Mouse (Mus musculus): Measurements from ENCODE around the gene Egr2. TPM values are rescaled to one million over a fixed set of nuclear protein-coding genes. Genes with fewer than 3 reads are reported as not detected.
A peak's percentile ranks its signal among the peaks of the same experiment; 100 is the strongest.

The Egr2 gene
- polyA plus RNA-seq, 1 experiment from 2014 or later = 3.8 TPM

GRCm38 (mm10) chr10:67540591-67540990 lies 5.3 kb downstream of the Egr2 start:
- ATAC-seq (ENCODE audit: low FRiP score) = no peak
- Histone ChIP-seq H3K9ac (no peak overlapping the region), H3K4me3 (peak overlapping the region; percentile 11), H3K9me3 (no peaks in the 10 kb centered on the region), H3K27ac (no peak overlapping the region), H3K27me3 (peaks cover 78% of the 10 kb centered on the region), H3K4me1 (replicated peaks) (peaks cover 52% of the 10 kb centered on the region), H3K4me2 (0 out of 2 replicates have a peak overlapping the region, but pooled peaks have one; percentile 1), H3K36me3 (no peaks in the 10 kb centered on the region)
- WGBS = 13% methylated on average over 19 of the region's 19 CpGs

GRCm38 (mm10) chr10:67547850-67548260 lies 12.6 kb downstream of the Egr2 start:
- peak overlapping the region; percentile 62 for H3K4me3 ChIP-seq
- 1% methylated on average over 20 of the region's 20 CpGs for WGBS
- peak overlapping the region; percentile 99 for H3K4me2 ChIP-seq
- H3K9ac ChIP-seq = peak overlapping the region; percentile 92
- no peaks in the 10 kb centered on the region for H3K36me3 ChIP-seq
- peaks cover 35% of the 10 kb centered on the region for H3K4me1 ChIP-seq (replicated peaks)
- H3K27me3 ChIP-seq = peaks cover 29% of the 10 kb centered on the region
- peak overlapping the region; percentile 97 for H3K27ac ChIP-seq
- ATAC-seq (ENCODE audit: low FRiP score) = peak; percentile 2; the same call in 1 of the 2 replicates
- no peaks in the 10 kb centered on the region for H3K9me3 ChIP-seq

DNA sequence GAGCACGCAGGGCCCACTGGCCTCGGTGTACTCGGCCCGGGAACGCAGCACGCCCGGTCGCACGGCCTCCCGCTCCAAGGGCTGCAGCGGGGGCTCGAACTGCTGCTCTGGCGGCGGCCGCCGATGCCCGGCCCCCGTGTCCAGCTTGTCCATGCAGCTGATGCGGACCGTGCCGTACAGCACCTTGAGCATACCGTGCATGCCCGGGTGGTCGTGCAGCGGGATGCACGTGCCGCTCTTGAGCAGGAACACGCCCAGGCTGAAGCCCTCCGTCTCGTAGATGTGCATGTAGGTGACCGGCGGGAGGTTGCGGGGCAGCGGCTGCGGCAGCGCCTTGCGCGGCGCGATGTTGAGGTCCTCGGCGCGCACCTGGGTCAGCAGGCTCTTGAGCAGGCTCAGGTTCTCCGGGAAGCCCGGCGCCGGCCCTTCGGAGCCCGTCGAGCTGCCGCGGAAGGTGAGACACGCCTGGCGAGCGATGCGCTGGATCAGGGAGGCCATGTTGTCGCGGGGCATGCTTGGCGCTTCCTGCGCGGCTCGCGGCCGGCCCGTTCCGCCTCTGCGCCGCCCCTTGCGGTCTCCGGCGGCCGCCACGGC lies 13.1 kb downstream of the Egr2 start:
- H3K4me1 ChIP-seq (replicated peaks) = peaks cover 35% of the 10 kb centered on the region
- peak overlapping the region; percentile 97 for H3K27ac ChIP-seq
- H3K27me3 ChIP-seq = peaks cover 29% of the 10 kb centered on the region
- no peaks in the 10 kb centered on the region for H3K36me3 ChIP-seq
- H3K4me3 ChIP-seq = peak overlapping the region; percentile 62
- H3K4me2 ChIP-seq = peak overlapping the region; percentile 99
- ATAC-seq (ENCODE audit: low FRiP score) = peak; percentile 82
- H3K9ac ChIP-seq = peak overlapping the region; percentile 92
- H3K9me3 ChIP-seq = no peaks in the 10 kb centered on the region
- WGBS = under 1% methylated on average over 66 of the region's 73 CpGs

DNA sequence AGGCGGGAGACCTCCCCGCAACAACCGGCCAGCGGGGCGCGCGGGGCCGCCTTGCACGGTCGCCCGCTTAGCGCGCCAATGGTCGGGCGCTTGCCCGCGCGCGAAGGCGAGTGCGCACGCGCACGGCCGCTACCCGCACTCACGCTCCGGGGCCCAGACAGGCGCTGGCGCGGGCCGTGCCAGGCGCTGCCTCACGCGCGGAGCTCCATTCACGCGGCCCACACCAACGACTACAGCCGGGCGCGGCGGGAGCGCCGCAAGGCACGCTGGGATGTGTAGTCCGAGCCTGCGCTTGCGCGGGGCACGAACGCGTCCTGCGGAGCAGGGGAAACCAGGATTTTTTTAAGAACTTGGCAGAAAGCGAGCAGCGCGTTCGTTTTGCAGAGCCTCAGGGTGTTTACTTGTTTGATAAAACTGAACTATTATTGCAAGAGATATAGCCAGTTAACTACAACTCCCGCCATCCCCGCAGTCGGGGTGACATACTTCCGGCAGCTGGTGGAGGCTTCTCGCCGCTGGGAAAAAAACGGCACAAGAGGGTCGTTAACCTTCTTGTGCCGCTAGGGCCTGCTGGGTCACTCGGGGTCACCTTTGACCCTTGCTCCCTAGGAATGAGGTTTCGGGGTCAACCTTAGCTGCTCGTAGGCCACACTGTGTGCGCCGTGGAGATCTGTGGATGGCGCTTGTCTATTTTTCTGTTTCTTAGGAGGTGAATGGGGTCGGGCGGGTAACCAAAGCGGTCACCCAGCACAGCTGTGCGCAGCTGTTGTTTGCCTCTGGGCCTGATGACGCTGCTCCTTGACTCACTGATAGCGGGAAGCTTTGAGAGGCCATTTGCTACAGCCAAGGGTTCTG lies 13.8 kb downstream of the Egr2 start, which contains the start of gene Ado:
Gene Ado (minus strand): TSS at position 79 of the 855 bp plus-strand sequence.
- under 1% methylated on average over 79 of the region's 79 CpGs for WGBS
- peak; percentile 98 for ATAC-seq (ENCODE audit: low FRiP score)

GRCm38 (mm10) chr10:67558053-67558452 lies 22.8 kb downstream of the Egr2 start:
- H3K27me3 ChIP-seq = peaks cover 67% of the 10 kb centered on the region

More for the DNA sequence above, 13.8 kb downstream of the Egr2 start, which contains the start of gene Ado:
- H3K27ac ChIP-seq = peak within 1 kb of the TSS; percentile 97
- H3K27me3 ChIP-seq = peaks cover 31% of the 10 kb centered on the region
- no peaks in the 10 kb centered on the region for H3K9me3 ChIP-seq
- H3K4me3 ChIP-seq = peak within 1 kb of the TSS; percentile 62
- peaks cover 35% of the 10 kb centered on the region for H3K4me1 ChIP-seq (replicated peaks)
- peak within 1 kb of the TSS; percentile 92 for H3K9ac ChIP-seq
- peak within 1 kb of the TSS; percentile 99 for H3K4me2 ChIP-seq
- no peaks in the 10 kb centered on the region for H3K36me3 ChIP-seq

DNA sequence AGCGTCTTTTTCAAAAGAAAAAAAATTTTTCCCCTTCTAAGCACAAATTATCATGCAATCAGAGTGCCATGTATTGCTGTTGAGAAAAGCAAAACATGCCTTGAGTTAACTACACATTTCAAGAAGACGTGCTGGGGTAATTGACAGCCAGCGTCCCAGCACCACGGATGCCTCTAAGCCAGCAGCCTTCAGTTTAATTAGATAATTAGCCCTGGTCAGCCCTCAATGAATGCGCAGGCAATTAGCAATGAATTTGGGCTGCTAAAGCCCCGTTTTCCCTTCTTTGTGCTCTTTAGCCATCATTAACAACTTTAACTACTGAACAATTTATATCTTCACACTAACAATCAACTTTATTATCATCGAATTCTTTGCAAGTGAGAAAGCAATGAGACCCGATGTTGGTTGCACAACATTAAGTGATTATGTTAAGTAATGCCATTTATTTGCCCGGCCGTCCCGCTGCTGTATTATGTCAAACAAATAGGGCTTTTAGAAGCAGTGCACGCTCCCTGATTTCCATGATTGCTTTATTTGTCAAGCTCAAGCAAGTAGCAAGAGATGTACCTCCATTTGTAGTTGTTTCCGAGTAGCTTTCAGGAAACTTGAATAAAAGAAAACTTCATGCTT lies 24.6 kb downstream of the Egr2 start:
- H3K4me2 ChIP-seq = no peak overlapping the region

More at GRCm38 (mm10) chr10:67558053-67558452, 22.8 kb downstream of the Egr2 start:
- WGBS = 88% methylated on average over 4 of the region's 4 CpGs
- H3K27ac ChIP-seq = no peak overlapping the region
- no peak overlapping the region for H3K4me2 ChIP-seq
- no peaks in the 10 kb centered on the region for H3K36me3 ChIP-seq
- no peak overlapping the region for H3K9ac ChIP-seq
- ATAC-seq (ENCODE audit: low FRiP score) = no peak
- no peak overlapping the region for H3K4me3 ChIP-seq
- peaks cover 14% of the 10 kb centered on the region; the same call in 1 of the 2 replicates for H3K4me1 ChIP-seq (replicated peaks)
- H3K9me3 ChIP-seq = peaks cover 6% of the 10 kb centered on the region; the same call in 1 of the 2 replicates

GRCm38 (mm10) chr10:67561185-67561584 lies 25.9 kb downstream of the Egr2 start:
- no peak overlapping the region for H3K4me3 ChIP-seq
- 79% methylated on average over 1 of the region's 1 CpGs for WGBS
- no peak overlapping the region for H3K4me2 ChIP-seq
- H3K27ac ChIP-seq = no peak overlapping the region
- no peaks in the 10 kb centered on the region for H3K36me3 ChIP-seq
- peaks cover 6% of the 10 kb centered on the region; the same call in 1 of the 2 replicates for H3K9me3 ChIP-seq
- H3K4me1 ChIP-seq (replicated peaks) = peaks cover 14% of the 10 kb centered on the region; the same call in 1 of the 2 replicates
- H3K9ac ChIP-seq = no peak overlapping the region
- peaks cover 75% of the 10 kb centered on the region for H3K27me3 ChIP-seq
- no peak for ATAC-seq (ENCODE audit: low FRiP score)

More for the DNA sequence above, 24.6 kb downstream of the Egr2 start:
- WGBS = 23% methylated on average over 13 of the region's 13 CpGs
- no peak for ATAC-seq (ENCODE audit: low FRiP score)
- no peak overlapping the region for H3K9ac ChIP-seq
- peaks cover 73% of the 10 kb centered on the region for H3K27me3 ChIP-seq
- no peaks in the 10 kb centered on the region for H3K36me3 ChIP-seq
- H3K9me3 ChIP-seq = peaks cover 6% of the 10 kb centered on the region; the same call in 1 of the 2 replicates
- H3K4me1 ChIP-seq (replicated peaks) = peaks cover 14% of the 10 kb centered on the region; the same call in 1 of the 2 replicates
- H3K4me3 ChIP-seq = no peak overlapping the region
- no peak overlapping the region for H3K27ac ChIP-seq

- no peaks in the 10 kb centered on the region for H3K36me3 ChIP-seq
- 95% methylated on average over 7 of the region's 7 CpGs for WGBS
- H3K27ac ChIP-seq = no peak overlapping the region
- no peak overlapping the region for H3K4me2 ChIP-seq
- no peak overlapping the region for H3K4me3 ChIP-seq
- H3K27me3 ChIP-seq = peaks cover 63% of the 10 kb centered on the region
- no peaks in the 10 kb centered on the region for H3K9me3 ChIP-seq
- no peak overlapping the region for H3K9ac ChIP-seq
- ATAC-seq (ENCODE audit: low FRiP score) = no peak
- H3K4me1 ChIP-seq (replicated peaks) = peaks cover 8% of the 10 kb centered on the region; the same call in 1 of the 2 replicates
Measured at GRCm38 (mm10) chr10:67564509-67564908, 29.2 kb downstream of the Egr2 start.

DNA sequence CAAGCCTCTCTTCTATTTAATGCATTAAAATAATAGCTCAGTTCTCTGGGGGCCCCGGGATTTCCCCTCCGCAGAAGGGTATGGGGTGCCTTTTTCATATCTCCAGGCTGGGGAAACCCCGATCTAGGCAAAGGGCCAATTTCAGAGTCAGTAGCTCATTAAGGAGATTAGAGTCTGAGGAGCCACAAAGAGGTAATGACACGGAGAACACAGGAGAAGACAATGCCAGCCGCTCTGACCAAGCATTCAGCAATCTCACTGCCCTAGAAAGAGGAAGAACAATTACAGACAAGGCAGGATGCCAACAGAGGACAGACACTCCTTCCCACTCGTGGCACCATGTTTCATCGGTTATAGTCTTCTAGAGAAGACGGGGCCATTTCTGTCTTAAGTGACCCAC lies 30.8 kb downstream of the Egr2 start:
- ATAC-seq (ENCODE audit: low FRiP score) = no peak
- Histone ChIP-seq H3K9ac (no peak overlapping the region), H3K9me3 (no peaks in the 10 kb centered on the region), H3K27ac (no peak overlapping the region), H3K4me2 (no peak overlapping the region), H3K27me3 (peaks cover 68% of the 10 kb centered on the region), H3K4me3 (no peak overlapping the region), H3K36me3 (no peaks in the 10 kb centered on the region), H3K4me1 (replicated peaks) (no peaks in the 10 kb centered on the region)
- whole genome bisulfite sequencing = 56% methylated on average over 8 of the region's 8 CpGs

DNA sequence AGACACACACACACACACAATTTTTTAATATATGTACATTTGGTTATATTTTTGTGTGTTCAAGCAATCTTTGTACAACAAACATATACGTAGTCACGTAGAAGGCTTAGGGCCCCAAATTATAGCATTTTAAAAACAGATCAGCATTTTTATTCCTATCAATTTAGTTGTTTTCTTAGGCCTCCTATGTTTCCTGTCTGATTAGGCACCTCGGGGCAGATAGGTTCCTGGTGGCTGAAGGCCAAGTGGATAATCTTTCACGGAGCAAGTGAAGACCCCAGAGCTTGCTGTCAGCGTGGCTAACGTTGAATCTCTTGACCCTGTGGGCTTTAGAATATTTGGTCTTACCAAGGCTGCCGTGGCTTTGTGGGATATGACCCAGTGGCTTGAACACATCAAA lies 34.3 kb downstream of the Egr2 start:
- H3K9me3 ChIP-seq = no peaks in the 10 kb centered on the region
- no peak overlapping the region for H3K4me2 ChIP-seq
- no peaks in the 10 kb centered on the region for H3K4me1 ChIP-seq (replicated peaks)
- H3K4me3 ChIP-seq = no peak overlapping the region
- 88% methylated on average over 7 of the region's 7 CpGs for WGBS
- no peak overlapping the region for H3K27ac ChIP-seq
- peaks cover 36% of the 10 kb centered on the region for H3K27me3 ChIP-seq
- H3K36me3 ChIP-seq = no peaks in the 10 kb centered on the region
- ATAC-seq (ENCODE audit: low FRiP score) = no peak
- no peak overlapping the region for H3K9ac ChIP-seq

- Histone ChIP-seq H3K36me3 (no peaks in the 10 kb centered on the region), H3K4me1 (replicated peaks) (no peaks in the 10 kb centered on the region), H3K4me3 (no peak overlapping the region), H3K27me3 (peaks cover 22% of the 10 kb centered on the region), H3K27ac (no peak overlapping the region), H3K9ac (no peak overlapping the region), H3K9me3 (no peaks in the 10 kb centered on the region), H3K4me2 (no peak overlapping the region)
- WGBS = 94% methylated on average over 14 of the region's 14 CpGs
- ATAC-seq (ENCODE audit: low FRiP score) = no peak
Measured at GRCm38 (mm10) chr10:67571443-67571842, 36.2 kb downstream of the Egr2 start.

DNA sequence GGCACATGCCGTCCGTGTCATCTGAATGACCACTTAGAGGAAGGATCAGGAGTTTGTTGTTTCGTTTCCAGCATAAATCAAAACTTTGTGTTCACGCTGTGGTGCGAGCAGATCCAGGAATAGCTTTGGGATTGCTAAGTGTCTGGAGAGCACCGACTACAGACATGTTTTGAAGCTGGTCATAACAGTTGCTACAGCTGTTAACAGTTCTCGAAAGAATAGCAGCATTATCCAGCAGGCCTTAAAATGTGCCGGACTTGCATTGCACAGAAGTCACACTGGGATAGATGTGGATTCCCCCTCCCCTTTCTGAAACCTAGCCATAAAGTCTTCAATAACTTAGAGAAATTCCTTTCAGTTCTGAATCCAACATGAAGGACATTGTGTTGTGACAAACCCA lies 38.0 kb downstream of the Egr2 start:
- peaks cover 13% of the 10 kb centered on the region for H3K27me3 ChIP-seq
- 60% methylated on average over 8 of the region's 8 CpGs for WGBS
- no peak overlapping the region for H3K27ac ChIP-seq
- H3K4me3 ChIP-seq = no peak overlapping the region
- ATAC-seq (ENCODE audit: low FRiP score) = no peak
- H3K9me3 ChIP-seq = no peaks in the 10 kb centered on the region
- no peaks in the 10 kb centered on the region for H3K4me1 ChIP-seq (replicated peaks)
- no peak overlapping the region for H3K4me2 ChIP-seq
- H3K36me3 ChIP-seq = no peaks in the 10 kb centered on the region
- no peak overlapping the region for H3K9ac ChIP-seq
